Mouse (Mus musculus): ENCODE measurements around the gene Pakap. TPM values are rescaled to one million over a fixed set of nuclear protein-coding genes. Genes with fewer than 3 reads are reported as not detected.
A peak's percentile ranks its signal among the peaks of the same experiment; 100 is the strongest.

Pakap gene
- polyA plus RNA-seq, 1 experiment = 0.63 TPM

GRCm38 (mm10) chr4:57829131-57829530, 261.2 kb downstream of the Pakap start:
- Histone ChIP-seq H3K4me3 (replicated peaks) (no peak overlapping the region), H3K4me1 (peaks cover 8% of the 10 kb centered on the region; the same call in 1 of the 2 replicates), H3K36me3 (replicated peaks; ENCODE audit: low read length) (no peaks in the 10 kb centered on the region), H3K9me3 (no peaks in the 10 kb centered on the region), H3K27me3 (replicated peaks) (peaks cover 3% of the 10 kb centered on the region)
- TF ChIP-seq GATA1 (IDR thresholded peaks at IDR 0.05; ENCODE audit: borderline replicate concordance, low read length) (no peak), FLI1 (IDR thresholded peaks at IDR 0.05; ENCODE audit: low read length) (no peak)

- no peaks in the 10 kb centered on the region for H3K36me3 ChIP-seq (replicated peaks; ENCODE audit: low read length)
- H3K27me3 ChIP-seq (replicated peaks) = peaks cover 3% of the 10 kb centered on the region
- H3K4me3 ChIP-seq (replicated peaks) = no peak overlapping the region
- peaks cover 8% of the 10 kb centered on the region; the same call in 1 of the 2 replicates for H3K4me1 ChIP-seq
- TF ChIP-seq FLI1 (IDR thresholded peaks at IDR 0.05; ENCODE audit: low read length) = no peak
- TF ChIP-seq GATA1 (IDR thresholded peaks at IDR 0.05; ENCODE audit: borderline replicate concordance, low read length) = no peak
- no peaks in the 10 kb centered on the region for H3K9me3 ChIP-seq
Observed at GRCm38 (mm10) chr4:57829740-57830139, 261.8 kb downstream of the Pakap start.

- TF ChIP-seq FLI1 (IDR thresholded peaks at IDR 0.05; ENCODE audit: low read length) (no peak), GATA1 (IDR thresholded peaks at IDR 0.05; ENCODE audit: borderline replicate concordance, low read length) (no peak)
- H3K4me3 ChIP-seq (replicated peaks) = no peak overlapping the region
- H3K4me1 ChIP-seq = peaks cover 19% of the 10 kb centered on the region
- peaks cover 3% of the 10 kb centered on the region for H3K27me3 ChIP-seq (replicated peaks)
- H3K9me3 ChIP-seq = no peaks in the 10 kb centered on the region
- H3K36me3 ChIP-seq (replicated peaks; ENCODE audit: low read length) = no peaks in the 10 kb centered on the region
Observed at GRCm38 (mm10) chr4:57832318-57832717, 264.3 kb downstream of the Pakap start.

- Histone ChIP-seq H3K36me3 (replicated peaks; ENCODE audit: low read length) (no peaks in the 10 kb centered on the region), H3K4me3 (replicated peaks) (no peak overlapping the region), H3K9me3 (no peaks in the 10 kb centered on the region), H3K4me1 (peaks cover 27% of the 10 kb centered on the region), H3K27me3 (replicated peaks) (peaks cover 3% of the 10 kb centered on the region)
- no peak for TF ChIP-seq GATA1 (IDR thresholded peaks at IDR 0.05; ENCODE audit: borderline replicate concordance, low read length)
- TF ChIP-seq FLI1 (IDR thresholded peaks at IDR 0.05; ENCODE audit: low read length) = no peak
Observed at GRCm38 (mm10) chr4:57833060-57833459, 265.1 kb downstream of the Pakap start.

GRCm38 (mm10) chr4:57834141-57834540, 266.2 kb downstream of the Pakap start:
- peaks cover 3% of the 10 kb centered on the region for H3K27me3 ChIP-seq (replicated peaks)
- TF ChIP-seq GATA1 (IDR thresholded peaks at IDR 0.05; ENCODE audit: borderline replicate concordance, low read length) (no peak), FLI1 (IDR thresholded peaks at IDR 0.05; ENCODE audit: low read length) (no peak)
- no peaks in the 10 kb centered on the region for H3K9me3 ChIP-seq
- H3K4me1 ChIP-seq = peaks cover 33% of the 10 kb centered on the region
- no peak overlapping the region for H3K4me3 ChIP-seq (replicated peaks)
- no peaks in the 10 kb centered on the region for H3K36me3 ChIP-seq (replicated peaks; ENCODE audit: low read length)

GRCm38 (mm10) chr4:57837089-57837488, 269.1 kb downstream of the Pakap start:
- no peaks in the 10 kb centered on the region for H3K27me3 ChIP-seq (replicated peaks)
- H3K9me3 ChIP-seq = no peaks in the 10 kb centered on the region
- no peaks in the 10 kb centered on the region for H3K36me3 ChIP-seq (replicated peaks; ENCODE audit: low read length)
- H3K4me1 ChIP-seq = peaks cover 45% of the 10 kb centered on the region
- H3K4me3 ChIP-seq (replicated peaks) = peak overlapping the region; percentile 71
- TF ChIP-seq FLI1 (IDR thresholded peaks at IDR 0.05; ENCODE audit: low read length) (no peak), GATA1 (IDR thresholded peaks at IDR 0.05; ENCODE audit: borderline replicate concordance, low read length) (no peak)

- Histone ChIP-seq H3K4me3 (replicated peaks) (no peak overlapping the region), H3K4me1 (peaks cover 38% of the 10 kb centered on the region), H3K9me3 (no peaks in the 10 kb centered on the region), H3K27me3 (replicated peaks) (no peaks in the 10 kb centered on the region), H3K36me3 (replicated peaks; ENCODE audit: low read length) (no peaks in the 10 kb centered on the region)
- no peak for TF ChIP-seq GATA1 (IDR thresholded peaks at IDR 0.05; ENCODE audit: borderline replicate concordance, low read length)
- TF ChIP-seq FLI1 (IDR thresholded peaks at IDR 0.05; ENCODE audit: low read length) = no peak
Observed at GRCm38 (mm10) chr4:57839343-57839742, 271.4 kb downstream of the Pakap start.

- TF ChIP-seq FLI1 (IDR thresholded peaks at IDR 0.05; ENCODE audit: low read length) (no peak), GATA1 (IDR thresholded peaks at IDR 0.05; ENCODE audit: borderline replicate concordance, low read length) (no peak)
- Histone ChIP-seq H3K4me1 (peaks cover 52% of the 10 kb centered on the region), H3K4me3 (replicated peaks) (no peak overlapping the region)
Observed at GRCm38 (mm10) chr4:57841911-57842310, 273.9 kb downstream of the Pakap start.

GRCm38 (mm10) chr4:57842472-57843305, 274.7 kb downstream of the Pakap start:
- TF ChIP-seq FLI1 (IDR thresholded peaks at IDR 0.05; ENCODE audit: low read length) (no peak), GATA1 (IDR thresholded peaks at IDR 0.05; ENCODE audit: borderline replicate concordance, low read length) (no peak)
- no peaks in the 10 kb centered on the region for H3K9me3 ChIP-seq

More at GRCm38 (mm10) chr4:57841911-57842310, 273.9 kb downstream of the Pakap start:
- H3K9me3 ChIP-seq = no peaks in the 10 kb centered on the region
- H3K27me3 ChIP-seq (replicated peaks) = no peaks in the 10 kb centered on the region
- H3K36me3 ChIP-seq (replicated peaks; ENCODE audit: low read length) = no peaks in the 10 kb centered on the region

GRCm38 (mm10) chr4:57845031-57845431, 277.1 kb downstream of the Pakap start:
- no peaks in the 10 kb centered on the region for H3K27me3 ChIP-seq (replicated peaks)
- H3K4me1 ChIP-seq = peaks cover 43% of the 10 kb centered on the region
- no peaks in the 10 kb centered on the region for H3K9me3 ChIP-seq
- TF ChIP-seq FLI1 (IDR thresholded peaks at IDR 0.05; ENCODE audit: low read length) (no peak), GATA1 (IDR thresholded peaks at IDR 0.05; ENCODE audit: borderline replicate concordance, low read length) (no peak)
- H3K4me3 ChIP-seq (replicated peaks) = peak overlapping the region; percentile 89
- H3K36me3 ChIP-seq (replicated peaks; ENCODE audit: low read length) = peaks cover under 1% of the 10 kb centered on the region

More at GRCm38 (mm10) chr4:57842472-57843305, 274.7 kb downstream of the Pakap start:
- peaks cover 52% of the 10 kb centered on the region for H3K4me1 ChIP-seq
- no peaks in the 10 kb centered on the region for H3K36me3 ChIP-seq (replicated peaks; ENCODE audit: low read length)
- H3K27me3 ChIP-seq (replicated peaks) = no peaks in the 10 kb centered on the region
- H3K4me3 ChIP-seq (replicated peaks) = no peak overlapping the region

All from megakaryocyte, embryonic 14.5 days (primary cell).